Mouse (Mus musculus) ZHBTc4 (cell line): ENCODE data around the gene Ssh2.

Source experiments
- DNase-seq: peaks from one replicate; pipeline ENCODE4 v3.0.0-alpha.2; 2011; ENCODE audit warnings: low read depth, low spot score

The Ssh2 gene

GRCm38 (mm10) chr11:77406329-77406728 is 190.2 kb downstream of the Ssh2 start:
- DNase-seq = no peak

GRCm38 (mm10) chr11:77409879-77410278 is 193.8 kb downstream of the Ssh2 start:
- DNase-seq = no peak

- no peak for DNase-seq
Observed at GRCm38 (mm10) chr11:77411284-77411683, 195.2 kb downstream of the Ssh2 start.

- DNase-seq = no peak
Observed at GRCm38 (mm10) chr11:77414141-77414839, 198.2 kb downstream of the Ssh2 start.

- no peak for DNase-seq
Observed at GRCm38 (mm10) chr11:77416212-77417000, 200.3 kb downstream of the Ssh2 start.

GRCm38 (mm10) chr11:77418021-77418420 is 201.9 kb downstream of the Ssh2 start:
- DNase-seq = no peak

GRCm38 (mm10) chr11:77423175-77423859 is 207.2 kb downstream of the Ssh2 start:
- DNase-seq = no peak

- DNase-seq = no peak
Observed at GRCm38 (mm10) chr11:77428446-77428845, 212.4 kb downstream of the Ssh2 start.

- no peak for DNase-seq
Observed at GRCm38 (mm10) chr11:77437026-77437425, 220.9 kb downstream of the Ssh2 start.

- DNase-seq = no peak
Observed at GRCm38 (mm10) chr11:77440081-77440480, 224.0 kb downstream of the Ssh2 start.

- DNase-seq = no peak
Observed at GRCm38 (mm10) chr11:77441020-77441419, 224.9 kb downstream of the Ssh2 start.

- DNase-seq = no peak
Observed at GRCm38 (mm10) chr11:77442186-77443170, 226.4 kb downstream of the Ssh2 start.

- DNase-seq = no peak
Observed at GRCm38 (mm10) chr11:77444939-77445338, 228.9 kb downstream of the Ssh2 start.

- DNase-seq = peak; percentile 82
Observed at GRCm38 (mm10) chr11:77446628-77447041, 230.5 kb downstream of the Ssh2 start.

GRCm38 (mm10) chr11:77449224-77449623 is 233.1 kb downstream of the Ssh2 start:
- no peak for DNase-seq

- DNase-seq = no peak
Observed at GRCm38 (mm10) chr11:77451670-77452069, 235.6 kb downstream of the Ssh2 start.

- DNase-seq = no peak
Observed at GRCm38 (mm10) chr11:77453388-77453787, 237.3 kb downstream of the Ssh2 start.

GRCm38 (mm10) chr11:77455770-77456510 is 239.9 kb downstream of the Ssh2 start:
- peak; percentile 71 for DNase-seq

GRCm38 (mm10) chr11:77456866-77457265 is 240.8 kb downstream of the Ssh2 start:
- no peak for DNase-seq

- no peak for DNase-seq
Observed at GRCm38 (mm10) chr11:77461856-77462255, 245.8 kb downstream of the Ssh2 start.
